Mouse (Mus musculus): Measurements from ENCODE around the gene 4931428F04Rik.

DNA sequence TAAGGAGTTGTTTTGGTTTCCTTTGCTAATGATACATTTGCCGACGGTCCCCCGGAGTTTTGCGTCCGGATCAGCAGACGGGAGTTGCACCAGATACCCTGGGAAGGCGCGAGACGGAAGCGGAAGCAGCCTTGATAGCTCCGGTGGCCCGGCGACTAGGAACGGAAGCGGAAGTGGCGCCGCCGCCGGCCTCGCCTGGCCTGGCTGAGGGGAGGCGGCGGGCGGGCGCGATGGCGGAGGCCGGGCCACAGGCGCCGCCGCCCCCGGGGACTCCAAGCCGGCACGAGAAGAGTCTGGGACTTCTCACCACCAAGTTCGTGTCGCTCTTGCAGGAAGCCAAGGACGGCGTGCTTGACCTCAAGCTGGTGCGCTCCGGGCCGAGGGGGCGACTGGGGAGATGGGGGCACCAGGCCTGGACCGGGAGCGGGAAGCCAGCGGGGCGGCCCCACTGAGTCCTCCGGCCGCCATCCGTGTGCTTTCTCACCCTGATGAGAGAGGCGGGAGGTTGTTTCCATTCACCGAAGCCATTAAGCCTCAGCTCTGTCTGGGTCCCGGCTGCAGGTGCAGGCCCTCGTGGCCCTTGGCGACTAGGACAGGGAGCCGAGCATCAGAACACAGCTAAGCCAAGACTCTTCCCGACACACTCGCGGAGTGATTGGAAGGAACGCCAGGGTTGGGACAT, 8.0 kb upstream of the 4931428F04Rik start, which contains the start of gene E2f4:
- TF ChIP-seq GATA1 (IDR thresholded peaks at IDR 0.05; ENCODE audit: borderline replicate concordance, low read length) (no peak), FLI1 (IDR thresholded peaks at IDR 0.05; ENCODE audit: low read length) (peak; percentile 61; the same call in 1 of the 2 replicates)

Measured in megakaryocyte, embryonic 14.5 days (primary cell).